Mouse (Mus musculus) E14TG2a.4 (cell line): ENCODE measurements at regions not wholly inside any gene's neighbourhood (a gene's known extent, or its start where the extent isn't known, plus 50 kb on each side); places are given as distances from the start of the nearest gene placed in this dataset.
A peak's percentile ranks its signal among the peaks of the same experiment; 100 is the strongest.

ENCODE experiments used
- H3K27me3 ChIP-seq: 2 replicates; pipeline ENCODE4 v1.6.1; 2014; ENCODE audit warnings: low read length, control low read depth; ENCODE audit not compliant: insufficient read depth
- H3K36me3 ChIP-seq: 2 replicates; pipeline ENCODE4 v1.6.1; 2014; ENCODE audit warnings: low read length, control low read depth; ENCODE audit not compliant: insufficient read depth
- H3K4me1 ChIP-seq: replicated peaks from 2 replicates; pipeline ENCODE4 v1.6.1; 2014; ENCODE audit warnings: low read depth, low read length, control low read depth
- H3K4me3 ChIP-seq: replicated peaks from 2 replicates; pipeline ENCODE4 v1.5.1; 2014; ENCODE audit warnings: mild to moderate bottlenecking, low read length
- H3K9me3 ChIP-seq: 2 replicates; pipeline ENCODE4 v1.6.1; 2014; ENCODE audit warnings: low read length, control low read depth
- CTCF ChIP-seq: conservative IDR thresholded peaks from 2 replicates; pipeline ENCODE4 v1.5.1; 2014; ENCODE audit warnings: low read length
- NANOG ChIP-seq: IDR thresholded peaks from 2 replicates; pipeline ENCODE4 v1.6.1; 2014; ENCODE audit warnings: borderline replicate concordance, low read length, mixed read lengths
- POU5F1 ChIP-seq: IDR thresholded peaks from 2 replicates; pipeline ENCODE4 v1.6.1; 2014; ENCODE audit warnings: low read length, borderline replicate concordance

GRCm38 (mm10) chrX:59751680-59752079, 183.8 kb upstream of the Fgf13 start:
- TF ChIP-seq CTCF (no peak), NANOG (no peak), POU5F1 (no peak)
- no peaks in the 10 kb centered on the region for H3K36me3 ChIP-seq
- H3K9me3 ChIP-seq, result no peaks in the 10 kb centered on the region
- no peak overlapping the region for H3K4me3 ChIP-seq
- H3K27me3 ChIP-seq, result no peaks in the 10 kb centered on the region
- no peaks in the 10 kb centered on the region for H3K4me1 ChIP-seq

DNA sequence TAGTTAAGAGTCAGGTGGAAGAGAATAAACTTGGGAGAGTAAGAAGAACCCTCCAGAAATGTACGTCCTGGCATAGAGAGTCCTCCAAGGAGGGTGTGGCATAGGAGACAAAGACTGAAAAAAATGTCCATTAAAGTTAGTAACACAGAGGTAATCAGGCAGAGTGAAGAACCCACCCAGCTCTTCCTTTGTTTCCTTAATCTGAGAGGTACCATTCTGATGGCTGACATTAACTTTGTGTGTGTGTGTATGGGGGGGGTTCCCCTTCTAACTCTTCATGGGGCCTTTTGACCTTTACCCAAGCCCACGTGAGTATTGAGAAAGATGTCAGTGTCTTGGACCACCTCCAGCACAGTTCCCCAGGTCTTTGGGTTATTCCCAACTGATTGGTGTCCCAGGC, 135.9 kb upstream of the Fgf13 start:
- TF ChIP-seq NANOG, result peak; percentile 94
- no peak for TF ChIP-seq CTCF
- TF ChIP-seq POU5F1, result no peak

DNA sequence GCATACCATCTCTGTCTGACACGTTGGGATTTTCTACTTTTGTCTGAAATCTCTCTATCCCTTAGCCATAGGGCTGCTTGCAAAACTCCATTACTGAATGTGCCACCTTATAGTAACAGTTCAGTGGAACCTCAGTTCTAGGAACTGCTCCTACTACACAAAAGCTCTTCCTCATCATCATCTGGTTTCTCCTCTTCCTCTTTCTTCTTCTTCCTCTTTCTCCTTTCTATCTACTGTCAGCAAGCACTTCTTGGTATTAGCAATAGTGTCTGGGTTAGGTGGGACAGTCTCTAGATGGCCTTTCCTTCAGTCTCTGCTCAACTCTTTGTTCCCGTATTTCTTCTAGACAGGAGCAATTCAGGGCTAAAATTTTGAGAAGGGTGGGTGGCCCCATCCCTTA, 133.2 kb upstream of the Fgf13 start:
- H3K36me3 ChIP-seq, result no peaks in the 10 kb centered on the region
- H3K27me3 ChIP-seq, result no peaks in the 10 kb centered on the region
- H3K4me1 ChIP-seq, result no peaks in the 10 kb centered on the region
- H3K9me3 ChIP-seq, result no peaks in the 10 kb centered on the region
- H3K4me3 ChIP-seq, result no peak overlapping the region
- no peak for TF ChIP-seq NANOG
- no peak for TF ChIP-seq CTCF
- no peak for TF ChIP-seq POU5F1

More for the DNA sequence above, 135.9 kb upstream of the Fgf13 start:
- H3K9me3 ChIP-seq, result no peaks in the 10 kb centered on the region
- H3K36me3 ChIP-seq, result no peaks in the 10 kb centered on the region
- no peak overlapping the region for H3K4me3 ChIP-seq
- H3K27me3 ChIP-seq, result no peaks in the 10 kb centered on the region
- no peaks in the 10 kb centered on the region for H3K4me1 ChIP-seq

- Histone ChIP-seq H3K36me3 (no peaks in the 10 kb centered on the region), H3K4me3 (no peak overlapping the region), H3K4me1 (no peaks in the 10 kb centered on the region), H3K27me3 (no peaks in the 10 kb centered on the region), H3K9me3 (no peaks in the 10 kb centered on the region)
- no peak for TF ChIP-seq NANOG
- TF ChIP-seq CTCF, result no peak
- TF ChIP-seq POU5F1, result no peak
Observed at GRCm38 (mm10) chrX:59699766-59700165, 131.9 kb upstream of the Fgf13 start.

- Histone ChIP-seq H3K4me1 (no peaks in the 10 kb centered on the region), H3K9me3 (no peaks in the 10 kb centered on the region), H3K27me3 (no peaks in the 10 kb centered on the region), H3K4me3 (no peak overlapping the region), H3K36me3 (no peaks in the 10 kb centered on the region)
- TF ChIP-seq POU5F1, result no peak
Observed at GRCm38 (mm10) chrX:59693040-59693439, 125.2 kb upstream of the Fgf13 start.

- H3K9me3 ChIP-seq, result no peaks in the 10 kb centered on the region
- H3K4me1 ChIP-seq, result no peaks in the 10 kb centered on the region
- no peaks in the 10 kb centered on the region for H3K27me3 ChIP-seq
- TF ChIP-seq NANOG, result no peak
- TF ChIP-seq POU5F1, result no peak
- TF ChIP-seq CTCF, result no peak
- no peak overlapping the region for H3K4me3 ChIP-seq
- no peaks in the 10 kb centered on the region for H3K36me3 ChIP-seq
Observed at GRCm38 (mm10) chrX:59690436-59690835, 122.6 kb upstream of the Fgf13 start.

- Histone ChIP-seq H3K9me3 (no peaks in the 10 kb centered on the region), H3K4me1 (no peaks in the 10 kb centered on the region), H3K4me3 (no peak overlapping the region)
Observed at GRCm38 (mm10) chrX:59689531-59689930, 121.7 kb upstream of the Fgf13 start.

More at GRCm38 (mm10) chrX:59689531-59689930, 121.7 kb upstream of the Fgf13 start:
- no peaks in the 10 kb centered on the region for H3K27me3 ChIP-seq
- TF ChIP-seq NANOG (no peak), CTCF (no peak), POU5F1 (no peak)
- H3K36me3 ChIP-seq, result no peaks in the 10 kb centered on the region
